Mouse (Mus musculus) WW6 (cell line): ENCODE measurements around the gene Rnf220.

Source experiments
- DNase-seq: peaks from one replicate; pipeline ENCODE4 v3.0.0-alpha.2; 2013; ENCODE audit warnings: low read depth, low spot score

Rnf220 gene

DNA sequence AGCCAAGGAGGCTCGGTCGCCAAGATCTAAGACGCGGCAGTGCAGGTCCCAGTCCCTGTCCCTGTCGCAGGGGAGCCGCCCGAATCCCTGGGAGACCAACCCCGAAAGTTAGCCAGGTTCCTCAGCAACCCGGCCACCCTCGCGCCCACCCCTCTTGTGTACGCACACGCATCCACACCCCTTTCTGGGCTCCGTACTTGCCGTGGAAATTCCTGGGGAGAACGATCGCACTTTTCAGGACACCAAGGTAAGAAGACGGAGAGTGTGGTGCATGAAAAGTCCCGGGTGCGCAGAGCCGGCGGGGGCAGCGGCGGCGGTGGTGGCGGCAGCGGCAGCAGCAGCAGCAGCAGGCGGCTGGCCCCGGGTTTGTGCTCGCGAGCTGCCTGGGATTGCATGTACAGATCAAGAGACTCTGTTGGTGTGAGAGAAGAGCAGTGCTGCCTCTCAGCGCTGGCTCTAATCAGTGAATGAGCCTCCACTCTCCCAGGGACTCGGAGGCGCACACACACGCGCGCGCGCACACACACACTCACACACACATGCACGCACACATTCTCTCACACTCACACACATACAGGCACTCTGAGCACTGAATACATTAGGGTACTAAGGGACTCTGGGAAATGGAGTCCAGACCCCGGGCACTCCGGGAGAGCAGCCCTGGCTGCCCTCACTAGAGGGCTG is at the start of gene Rnf220:
Gene Rnf220 (minus strand): TSS at position 571 of the 684 bp plus-strand sequence.
- no peak for DNase-seq

DNA sequence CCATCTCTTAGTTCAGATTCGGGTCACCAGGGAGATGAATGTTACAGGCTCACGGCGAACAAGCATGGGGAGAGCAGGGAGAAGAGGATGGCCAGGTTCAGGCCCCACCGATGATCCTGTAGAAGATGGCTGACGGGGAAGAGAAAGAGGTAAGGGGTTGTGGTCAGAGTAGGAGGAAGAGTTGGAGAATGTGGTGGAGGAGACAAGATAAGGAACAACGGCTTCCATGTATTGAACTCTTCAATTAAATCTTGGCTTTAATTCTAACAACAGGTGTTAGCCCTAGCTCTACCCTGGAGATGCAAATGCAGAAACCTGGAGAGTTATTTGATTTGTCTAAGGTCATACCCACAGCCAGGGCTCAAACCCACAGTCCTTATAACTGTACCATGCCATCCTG is 49.8 kb upstream of the Rnf220 start:
- DNase-seq, result no peak

- DNase-seq, result no peak
Measured at GRCm38 (mm10) chr4:117545448-117545847, 48.6 kb upstream of the Rnf220 start.

- no peak for DNase-seq
Measured at GRCm38 (mm10) chr4:117540571-117540970, 43.7 kb upstream of the Rnf220 start.

DNA sequence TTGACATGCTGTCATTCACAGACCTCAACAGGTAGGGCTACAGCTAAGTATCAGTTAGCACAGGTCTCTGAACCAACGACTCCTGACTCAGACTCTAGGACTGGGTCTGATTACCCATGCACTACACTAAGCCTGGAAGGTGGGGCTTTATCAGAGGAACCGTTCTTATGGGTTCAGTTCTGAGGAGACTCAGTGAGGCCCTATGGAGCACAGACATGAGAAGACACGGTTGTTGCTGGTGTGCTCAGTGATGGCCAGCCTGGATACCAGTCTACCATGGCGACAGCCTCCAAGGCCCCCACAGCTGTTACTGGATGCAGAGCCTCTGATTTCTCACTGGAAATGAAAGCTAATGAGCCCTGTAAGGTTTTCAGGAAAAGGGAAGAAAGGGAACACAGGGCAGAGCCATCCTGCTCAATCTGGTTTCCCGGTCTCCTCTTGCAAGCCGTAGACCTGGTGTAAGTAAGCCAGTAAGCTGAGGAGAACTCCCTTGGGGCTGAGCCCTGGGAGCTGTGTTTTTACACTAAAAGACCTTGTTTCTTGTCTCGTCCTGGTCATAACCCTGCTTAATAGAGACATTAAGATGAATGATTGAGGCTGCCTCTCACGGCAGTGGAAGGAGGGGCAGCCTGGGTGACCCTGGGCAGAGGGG is 42.6 kb upstream of the Rnf220 start:
- DNase-seq, result no peak

- DNase-seq, result no peak
Measured at GRCm38 (mm10) chr4:117537002-117537401, 40.1 kb upstream of the Rnf220 start.

DNA sequence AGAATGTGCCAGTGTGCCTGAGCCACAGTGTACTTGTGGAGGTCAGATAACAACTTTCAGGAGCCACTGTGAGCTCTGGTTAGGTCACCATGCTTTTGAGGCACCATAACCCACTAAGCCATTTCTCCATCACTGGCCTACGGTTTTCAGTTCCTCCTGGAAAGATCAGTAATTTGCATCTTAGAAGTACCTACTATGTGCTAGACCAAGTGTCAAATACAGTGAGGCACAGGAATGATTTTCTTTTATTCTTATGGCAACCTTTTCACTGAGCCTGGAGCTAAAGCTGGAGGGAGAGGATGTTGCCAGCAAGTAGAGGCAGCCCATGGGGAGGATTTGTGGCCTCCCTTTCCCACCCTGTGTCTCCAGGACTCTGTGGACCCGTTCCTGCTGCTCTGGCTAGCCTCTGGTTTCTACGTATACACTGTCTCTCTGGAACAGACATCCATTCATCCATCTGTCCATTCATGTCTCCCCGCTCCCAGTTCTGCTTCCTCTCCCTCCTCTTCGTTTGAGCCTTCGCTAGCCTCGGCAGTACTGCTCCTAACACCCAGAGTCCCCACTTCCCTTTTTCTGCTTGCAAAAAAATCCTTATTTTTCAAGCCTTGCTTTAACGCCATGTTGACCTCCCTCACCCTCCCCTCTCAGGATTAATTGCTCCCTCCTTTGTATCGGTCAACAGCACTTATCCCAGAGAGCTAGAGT is 38.8 kb upstream of the Rnf220 start:
- DNase-seq, result no peak

- no peak for DNase-seq
Measured at GRCm38 (mm10) chr4:117529843-117530242, 33.0 kb upstream of the Rnf220 start.

GRCm38 (mm10) chr4:117527952-117528351 is 31.1 kb upstream of the Rnf220 start:
- DNase-seq, result no peak

DNA sequence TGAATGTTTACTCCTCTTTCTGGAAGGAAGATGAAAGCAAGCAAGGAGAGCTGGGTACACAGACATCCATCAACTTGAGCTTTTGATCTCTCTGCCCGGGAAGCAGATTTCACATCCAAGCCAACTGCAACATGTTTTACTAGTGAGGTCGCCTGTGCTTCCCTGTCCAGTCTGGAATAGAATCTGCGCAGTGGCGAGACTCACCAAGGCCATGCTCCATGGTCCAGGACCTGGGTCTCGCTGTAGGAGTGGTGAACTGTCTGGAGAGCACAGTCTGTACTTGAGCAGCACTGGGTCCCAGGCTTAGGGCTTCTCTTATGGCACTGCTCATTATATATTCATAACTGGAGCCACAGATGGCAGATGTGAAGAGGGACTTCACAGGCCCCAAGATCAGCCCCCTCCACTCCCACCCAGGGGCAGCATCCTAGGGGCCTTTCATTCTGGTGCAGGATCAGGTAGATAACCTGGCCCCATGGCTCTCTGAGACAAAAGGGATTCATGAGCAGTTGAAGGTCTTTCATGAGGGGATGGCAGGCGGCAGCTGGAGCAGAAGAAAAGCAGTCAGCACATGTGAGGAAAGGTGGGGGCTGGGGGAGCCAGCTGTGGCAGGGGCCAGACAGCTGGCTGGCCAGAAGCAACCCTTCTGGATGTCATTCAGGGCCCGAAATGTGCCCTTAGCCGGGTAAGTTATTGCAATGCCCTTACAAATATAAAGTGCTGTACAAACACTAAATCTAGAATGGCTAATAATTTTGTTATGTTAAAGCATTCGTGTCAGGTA is 30.5 kb upstream of the Rnf220 start:
- no peak for DNase-seq

- no peak for DNase-seq
Measured at GRCm38 (mm10) chr4:117525990-117526389, 29.1 kb upstream of the Rnf220 start.

DNA sequence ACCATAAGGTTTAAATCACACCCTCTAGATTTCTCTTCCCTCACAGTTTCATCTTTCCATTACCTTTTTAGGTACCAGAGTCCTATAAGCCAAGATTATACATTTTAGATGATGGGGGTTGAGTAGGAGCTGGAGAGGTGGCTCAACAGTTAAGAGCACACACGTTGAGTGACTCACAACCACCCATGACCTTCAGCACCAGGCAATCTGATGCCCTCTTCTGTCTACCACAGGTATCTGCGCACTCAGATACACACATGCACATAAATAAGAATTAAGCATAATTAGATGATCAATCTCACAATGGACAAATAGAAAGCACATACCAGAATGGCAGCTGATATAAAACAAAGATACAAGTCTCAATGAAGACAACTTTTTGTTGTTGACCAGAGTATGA is 24.5 kb upstream of the Rnf220 start:
- no peak for DNase-seq

- DNase-seq, result no peak
Measured at GRCm38 (mm10) chr4:117518246-117518645, 21.4 kb upstream of the Rnf220 start.

DNA sequence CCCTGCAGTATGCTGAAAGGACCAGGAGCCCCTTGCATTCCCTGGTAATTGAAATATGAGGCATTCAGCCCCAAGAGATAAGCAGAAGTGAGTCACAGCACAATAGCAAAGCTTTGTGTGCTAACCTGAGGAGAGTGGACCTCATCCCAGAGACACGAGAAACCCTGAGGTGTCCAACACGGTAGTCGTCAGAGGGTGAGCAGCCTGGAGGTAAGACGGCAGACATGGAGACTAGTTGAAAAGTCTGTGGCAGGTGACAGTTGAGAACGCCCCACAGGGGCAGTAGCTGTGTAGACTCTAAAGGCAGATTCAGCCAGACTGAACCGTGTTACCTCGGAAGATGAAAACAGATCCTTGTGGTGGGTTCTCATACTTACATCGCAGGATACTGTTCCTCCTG is 2.2 kb upstream of the Rnf220 start:
- no peak for DNase-seq

- DNase-seq, result no peak
Measured at GRCm38 (mm10) chr4:117495869-117496401, 917 bp downstream of the Rnf220 start.

DNA sequence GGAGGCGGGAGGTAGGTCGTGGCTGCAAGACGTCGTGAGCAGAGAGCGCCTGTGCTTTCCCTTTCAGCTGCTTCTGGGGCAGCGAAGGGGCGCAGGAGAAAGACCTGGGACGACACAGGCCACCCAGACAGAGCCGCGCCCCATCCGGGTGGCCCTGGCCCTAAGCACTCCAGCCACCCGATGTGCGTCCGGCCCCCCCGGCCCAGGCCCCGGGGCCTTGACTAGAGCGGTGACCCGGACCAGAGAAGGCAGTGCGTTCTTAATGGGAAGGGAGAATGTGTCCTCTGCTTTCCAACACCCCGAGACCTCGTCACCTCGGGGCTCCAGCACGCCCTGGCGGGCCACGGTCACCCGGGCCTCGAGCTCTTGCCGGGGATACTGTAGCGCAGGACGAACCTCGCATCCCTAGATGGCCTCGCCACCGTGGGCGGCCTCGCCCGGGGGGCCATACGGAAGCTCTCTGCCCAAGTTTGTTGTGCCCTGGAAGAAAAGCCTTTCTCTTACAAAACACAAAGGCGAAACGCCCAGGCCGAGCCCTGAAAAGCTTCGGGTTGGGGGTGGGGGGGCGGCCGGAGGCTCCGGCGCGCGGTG is 1.8 kb downstream of the Rnf220 start:
- no peak for DNase-seq

GRCm38 (mm10) chr4:117493905-117494851 is 2.7 kb downstream of the Rnf220 start:
- no peak for DNase-seq

DNA sequence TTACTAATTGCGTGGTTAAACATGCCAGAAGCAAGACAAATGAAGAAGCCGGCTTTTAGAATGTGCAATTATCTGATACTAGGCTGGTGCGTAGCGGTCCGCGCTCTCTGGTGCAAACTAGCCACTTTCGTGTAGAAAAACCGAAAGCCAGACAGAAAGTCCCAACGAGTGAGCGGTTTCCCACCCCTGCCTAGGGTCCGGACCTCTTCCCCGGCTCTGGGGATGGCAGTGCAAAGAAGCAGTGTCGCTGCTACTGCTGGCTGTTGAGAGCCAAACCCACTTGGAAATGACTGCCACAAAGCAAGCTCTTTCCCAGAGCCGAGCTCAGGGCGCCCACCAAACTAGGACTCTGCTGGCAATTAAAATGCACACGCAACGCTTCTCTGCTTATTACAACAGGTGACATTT is 3.7 kb downstream of the Rnf220 start:
- DNase-seq, result no peak

GRCm38 (mm10) chr4:117491840-117492239 is 5.0 kb downstream of the Rnf220 start:
- DNase-seq, result no peak

GRCm38 (mm10) chr4:117489975-117490374 is 6.9 kb downstream of the Rnf220 start:
- no peak for DNase-seq
